Mouse (Mus musculus) ES-Bruce4 (cell line): ENCODE data around the gene Pllp.

ENCODE experiments used
- CTCF ChIP-seq: IDR thresholded peaks from one replicate; pipeline ENCODE4 v1.8.1; 2011; ENCODE audit warnings: low read depth, low read length
- EP300 ChIP-seq: IDR thresholded peaks from 2 replicates; pipeline ENCODE4 v1.6.1; 2011; ENCODE audit warnings: low read depth, low read length; ENCODE audit not compliant: insufficient read depth
- POLR2A ChIP-seq: IDR thresholded peaks from one replicate; pipeline ENCODE4 v1.8.1; 2011; ENCODE audit warnings: low read length; ENCODE audit not compliant: insufficient read depth

- TF ChIP-seq POLR2A (no peak), CTCF (no peak), EP300 (no peak)
Observed at GRCm38 (mm10) chr8:94649496-94649895, 46.6 kb downstream of the Pllp start.
